Mouse (Mus musculus) brain, embryonic 14.5 days (tissue): Measurements from ENCODE around the gene Tmc7.

Source experiments
- CTCF ChIP-seq: fragments of 200-500 bp; IDR thresholded peaks from 2 replicates; pipeline ENCODE4 v1.5.1; 2012; ENCODE audit warnings: inconsistent platforms, mild to moderate bottlenecking, moderate library complexity, borderline replicate concordance; ENCODE audit not compliant: insufficient read depth, insufficient read length; ENCODE audit errors: extremely low read depth
- POLR2A ChIP-seq: fragments of 200-500 bp; IDR thresholded peaks from 2 replicates; pipeline ENCODE4 v1.6.1; 2012; ENCODE audit warnings: mild to moderate bottlenecking, inconsistent platforms, borderline replicate concordance; ENCODE audit not compliant: poor library complexity, insufficient read depth, insufficient read length, severe bottlenecking; ENCODE audit errors: extremely low read depth

DNA sequence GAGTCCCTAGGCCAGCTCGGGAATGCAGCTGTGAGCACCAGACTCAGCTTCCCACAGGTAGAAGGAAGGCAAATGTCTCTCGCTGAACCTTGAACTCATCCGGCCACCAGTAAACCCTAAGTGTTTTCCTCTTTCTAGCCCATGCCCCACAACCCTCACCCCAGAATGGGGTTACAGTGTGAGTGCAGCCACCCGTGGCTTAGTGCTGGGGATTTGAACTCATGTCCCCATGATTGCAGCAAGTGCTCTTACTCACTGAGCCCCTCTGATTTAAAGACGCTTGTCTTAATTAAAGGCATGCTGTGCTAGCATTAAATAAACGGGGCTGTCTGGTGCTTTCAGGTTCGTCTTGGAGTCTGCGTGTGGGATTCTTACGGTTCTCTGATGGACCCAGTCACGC is 10.1 kb upstream of the Tmc7 start:
- TF ChIP-seq POLR2A (no peak), CTCF (no peak)
